Mouse (Mus musculus) embryonic fibroblast, embryonic 13.5 days (primary cell): ENCODE measurements at regions not wholly inside any gene's neighbourhood (a gene's known extent, or its start where the extent isn't known, plus 50 kb on each side); places are given as distances from the start of the nearest gene placed in this dataset.

Source experiments
- CTCF ChIP-seq: IDR thresholded peaks from 2 replicates; pipeline ENCODE4 v1.5.1; 2011; ENCODE audit warnings: mild to moderate bottlenecking, control low read depth, low read length, moderate library complexity, borderline replicate concordance; ENCODE audit not compliant: insufficient read depth
- POLR2A ChIP-seq: IDR thresholded peaks from 2 replicates; pipeline ENCODE4 v1.6.1; 2011; ENCODE audit warnings: low read depth, mild to moderate bottlenecking, control low read depth, low read length, moderate library complexity

GRCm38 (mm10) chr12:107789818-107790217 is 213.6 kb downstream of the Bcl11b start:
- no peak for TF ChIP-seq POLR2A
- TF ChIP-seq CTCF = no peak
